Mouse (Mus musculus): Measurements from ENCODE around the gene St3gal6.
A peak's percentile ranks its signal among the peaks of the same experiment; 100 is the strongest.
"Not testable (repeated sequence)": the region's sequence is repeated elsewhere in the genome, so short reads cannot be mapped to it uniquely, and the experiment has no call there.

The St3gal6 gene

DNA sequence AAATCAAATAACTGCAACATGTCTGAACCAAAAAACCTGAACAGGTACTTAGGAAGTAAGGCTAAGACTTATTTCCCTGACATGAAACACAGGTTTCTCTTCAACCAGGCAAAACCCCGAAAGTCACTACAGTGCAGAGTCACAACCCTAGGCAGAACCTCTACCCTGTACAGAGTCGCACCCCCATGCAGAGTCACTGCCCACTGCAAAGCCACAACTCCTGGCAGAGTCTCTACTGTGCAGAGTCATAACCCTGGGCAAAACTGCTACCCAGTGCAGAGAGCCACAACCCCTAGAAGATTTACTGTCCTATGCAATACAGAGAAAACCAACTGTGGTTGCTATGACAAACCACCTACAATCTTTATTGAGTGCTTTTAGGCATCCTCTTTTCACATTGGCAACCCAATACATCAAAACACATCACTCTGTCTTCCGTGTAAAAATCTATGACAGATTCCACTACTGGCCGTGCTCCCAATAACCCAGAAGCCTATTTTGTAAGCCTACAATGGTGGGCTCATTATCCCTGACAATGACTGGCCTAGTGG, 44.1 kb downstream of the St3gal6 start:
- DNase-seq (ENCODE audit: extremely low spot score, low read depth, low spot score), result no peak

DNA sequence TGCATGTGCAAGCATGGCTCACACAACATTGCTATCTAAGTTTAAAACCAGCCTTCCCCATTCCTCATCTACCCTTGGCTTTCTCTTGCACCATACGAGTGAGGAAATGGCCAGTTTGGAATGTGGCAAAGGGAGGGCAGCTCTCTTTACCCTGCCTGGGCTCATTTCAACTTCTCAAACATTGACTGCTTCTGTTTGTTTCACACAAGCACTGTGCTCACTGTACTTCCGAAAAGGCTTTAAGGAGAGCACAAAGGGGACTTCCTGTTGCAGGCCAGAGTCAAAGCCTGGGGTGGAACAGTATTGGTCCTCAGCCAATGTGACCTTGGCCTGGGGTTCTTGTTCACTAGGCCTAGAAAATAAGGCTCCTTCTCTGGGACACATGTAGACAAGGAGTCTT, 47.7 kb downstream of the St3gal6 start:
- no peak for DNase-seq (ENCODE audit: extremely low spot score, low read depth, low spot score)

DNA sequence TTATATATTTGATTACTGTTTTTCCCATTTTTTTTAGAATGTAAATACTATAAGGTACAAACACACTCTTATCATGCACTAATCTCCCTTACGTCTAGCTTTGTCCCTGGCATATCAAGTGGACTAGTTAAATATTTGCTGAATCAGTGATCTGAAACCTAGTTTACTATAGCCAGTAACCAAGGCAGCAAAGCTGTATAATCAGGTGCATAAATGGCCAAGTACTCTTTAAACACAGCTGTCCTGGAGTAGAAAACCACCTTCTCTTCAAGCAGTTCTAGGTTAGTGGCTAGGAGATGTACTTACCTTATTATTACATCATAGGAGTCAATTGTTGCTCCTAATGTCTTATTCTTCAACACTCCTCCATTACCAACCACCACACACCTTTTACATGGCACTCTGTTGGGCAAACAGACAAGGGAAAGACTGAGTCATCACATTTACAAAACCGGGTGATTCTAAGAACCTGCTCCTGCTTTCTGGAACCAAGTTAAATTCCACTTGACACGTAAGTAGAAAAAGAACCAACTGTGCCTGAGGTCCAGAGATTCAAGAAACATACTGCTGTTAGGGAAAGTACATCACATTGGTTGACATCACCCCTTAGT, 48.4 kb downstream of the St3gal6 start:
- no peak for DNase-seq (ENCODE audit: extremely low spot score, low read depth, low spot score)

DNA sequence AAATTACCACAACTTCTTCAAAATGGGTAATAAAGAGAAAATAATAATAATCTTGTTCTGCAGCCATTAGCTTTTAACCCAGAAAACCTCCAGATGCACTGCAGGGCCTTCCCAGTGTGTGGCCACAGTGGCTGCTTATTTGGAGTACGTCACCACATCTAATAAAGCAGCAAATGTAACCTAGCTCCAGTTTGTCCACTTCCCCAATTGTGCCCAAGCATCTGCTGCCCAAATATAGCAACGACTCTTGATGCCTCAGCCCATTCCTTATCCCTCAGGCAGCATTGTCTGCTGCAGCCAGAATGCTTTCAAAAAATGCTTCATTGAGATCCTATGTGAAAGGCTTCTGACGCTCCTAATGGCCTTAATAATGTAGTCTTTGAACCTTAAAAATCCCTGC, 49.2 kb downstream of the St3gal6 start:
- DNase-seq (ENCODE audit: extremely low spot score, low read depth, low spot score), result no peak

DNA sequence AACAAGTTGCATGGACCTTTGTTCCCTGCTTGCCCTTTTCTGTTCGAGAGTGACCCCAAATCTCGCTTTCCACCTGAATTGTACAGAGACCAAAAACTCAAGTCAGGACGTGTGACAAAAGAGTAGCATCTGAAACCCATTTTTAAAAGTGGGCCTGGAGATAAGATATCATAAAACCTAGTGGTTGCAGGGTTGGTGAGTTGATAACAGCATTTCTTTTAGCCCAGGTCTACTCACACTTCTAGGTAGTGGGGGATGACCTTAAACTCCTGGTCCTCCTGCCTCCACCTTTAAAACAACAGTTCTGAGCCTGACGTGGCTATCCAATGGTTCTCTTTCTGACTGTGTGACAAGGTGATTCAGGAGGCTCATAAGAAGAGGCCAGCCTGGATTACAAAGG, 53.2 kb downstream of the St3gal6 start:
- no peak for DNase-seq (ENCODE audit: extremely low spot score, low read depth, low spot score)

DNA sequence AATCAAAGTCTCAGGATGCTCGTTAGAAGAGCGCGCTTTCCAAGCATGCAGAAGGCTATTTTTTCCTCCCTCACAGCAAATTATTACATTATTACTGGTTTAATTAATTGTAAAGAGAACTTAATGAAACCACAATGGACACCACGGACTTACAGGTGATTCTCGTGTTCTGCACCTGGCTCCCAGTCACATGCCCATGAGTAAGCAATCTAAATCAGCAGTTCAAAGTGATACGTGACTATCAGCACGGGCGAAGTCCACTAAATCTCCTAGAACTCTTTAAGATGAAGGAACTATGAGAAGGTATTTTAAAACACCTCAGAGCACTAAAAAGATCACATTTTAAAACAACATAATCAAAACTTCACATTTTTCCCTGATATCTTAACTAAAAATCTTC, 54.0 kb downstream of the St3gal6 start:
- DNase-seq (ENCODE audit: extremely low spot score, low read depth, low spot score), result no peak

DNA sequence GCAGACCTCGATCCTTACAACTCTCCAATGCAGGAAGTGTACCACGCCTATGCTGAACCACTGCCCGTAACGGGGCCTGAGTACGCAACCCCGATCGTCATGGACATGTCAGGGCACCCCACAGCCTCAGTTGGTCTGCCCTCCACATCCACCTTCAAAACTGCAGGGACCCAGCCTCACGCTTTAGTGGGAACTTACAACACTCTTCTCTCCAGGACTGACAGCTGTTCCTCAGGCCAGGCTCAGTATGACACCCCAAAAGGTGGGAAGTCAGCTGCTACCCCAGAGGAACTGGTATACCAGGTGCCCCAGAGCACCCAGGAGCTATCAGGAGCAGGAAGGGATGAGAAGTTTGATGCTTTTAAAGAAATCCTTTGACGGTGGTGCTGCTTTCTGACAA, 58.6 kb downstream of the St3gal6 start:
- no peak for DNase-seq (ENCODE audit: extremely low spot score, low read depth, low spot score)

DNA sequence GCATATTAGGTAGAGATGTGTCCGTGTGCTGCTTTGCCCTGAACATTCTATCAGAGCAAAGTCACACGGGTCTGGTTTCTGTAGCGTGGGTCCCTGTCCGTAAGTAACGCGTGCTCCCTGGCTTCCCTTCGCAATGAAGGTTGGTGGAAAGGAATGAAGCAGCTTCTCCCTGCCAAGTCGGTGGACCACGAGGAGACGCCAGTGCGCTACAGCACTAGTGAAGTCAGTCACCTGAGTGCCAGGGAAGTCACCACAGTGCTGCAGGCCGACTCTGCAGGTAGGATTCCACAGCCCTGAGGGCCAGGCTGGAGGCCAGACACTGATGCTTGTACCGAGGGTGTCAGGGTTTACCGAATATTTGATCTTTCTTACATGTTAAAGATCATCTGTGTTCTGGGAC, 60.0 kb downstream of the St3gal6 start:
- DNase-seq (ENCODE audit: extremely low spot score, low read depth, low spot score), result no peak

DNA sequence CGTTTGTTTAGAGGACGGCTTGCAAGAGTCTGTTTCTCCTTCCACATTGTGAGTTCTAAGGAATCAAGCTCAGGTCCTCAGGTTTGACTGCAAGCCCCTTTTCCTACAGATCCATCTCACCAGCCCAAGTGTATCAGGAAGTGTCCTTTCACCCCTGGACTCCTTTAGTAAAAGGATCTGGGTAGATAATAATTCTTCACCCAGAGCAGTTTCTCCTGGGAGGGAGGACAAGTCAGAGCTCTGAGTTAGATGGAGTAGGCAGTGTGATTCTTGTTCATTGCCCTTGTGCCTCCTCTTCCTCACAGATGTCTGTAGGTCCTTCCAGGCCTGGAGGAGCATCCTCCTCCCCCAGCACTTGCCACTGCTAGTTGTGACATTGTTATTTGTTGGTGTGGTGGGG, 61.5 kb downstream of the St3gal6 start:
- DNase-seq (ENCODE audit: extremely low spot score, low read depth, low spot score), result no peak

DNA sequence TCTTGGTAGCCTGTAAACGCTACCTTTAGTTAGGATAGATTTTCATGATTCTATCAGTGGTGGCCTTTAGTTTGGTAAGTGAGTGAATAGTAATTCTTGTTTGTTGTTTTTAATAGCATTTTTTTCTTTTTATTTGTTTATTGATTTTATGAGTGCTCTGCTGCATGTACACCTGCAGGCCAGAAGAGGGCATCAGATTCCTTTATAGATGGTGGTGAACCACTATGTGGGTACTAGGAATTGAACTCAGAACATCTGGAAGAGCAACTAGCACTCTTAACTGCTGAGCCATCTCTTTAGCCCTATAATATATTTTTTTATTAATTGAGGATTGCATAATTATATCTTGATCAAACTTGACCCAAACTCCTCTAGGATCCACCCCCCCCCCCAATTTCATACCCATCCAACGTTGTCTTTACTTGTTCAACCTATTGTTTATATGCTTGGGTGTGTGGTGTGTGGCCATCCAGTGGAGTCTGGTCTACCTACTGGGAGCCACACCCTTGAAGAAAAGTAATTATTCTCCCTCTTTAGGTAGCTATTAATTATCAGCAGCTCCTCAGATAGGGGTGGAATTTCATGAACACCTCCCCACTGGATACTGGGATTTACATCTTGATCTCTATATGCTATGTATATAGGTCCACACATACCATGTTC, 62.1 kb downstream of the St3gal6 start:
- DNase-seq (ENCODE audit: extremely low spot score, low read depth, low spot score), result no peak

DNA sequence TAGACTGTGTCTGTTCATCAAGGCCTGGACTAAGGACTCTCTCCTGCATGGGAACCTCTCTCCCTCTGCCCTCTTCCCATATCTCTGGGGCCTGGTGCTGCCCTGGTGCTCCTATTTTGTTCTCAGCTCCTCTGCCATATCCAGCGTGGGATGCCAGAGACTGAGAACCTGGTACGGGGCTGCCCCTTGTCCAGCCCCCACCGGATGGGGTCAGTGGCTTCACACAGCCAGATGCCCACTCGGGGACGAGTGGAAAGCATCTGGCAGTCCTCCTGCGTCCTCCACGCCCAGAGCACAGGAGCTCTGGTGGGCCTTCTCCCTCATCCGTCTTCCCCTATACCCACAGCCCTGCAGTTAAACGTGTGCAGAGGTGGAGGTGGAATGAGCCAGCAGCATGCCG, 63.7 kb downstream of the St3gal6 start:
- DNase-seq (ENCODE audit: extremely low spot score, low read depth, low spot score), result no peak

DNA sequence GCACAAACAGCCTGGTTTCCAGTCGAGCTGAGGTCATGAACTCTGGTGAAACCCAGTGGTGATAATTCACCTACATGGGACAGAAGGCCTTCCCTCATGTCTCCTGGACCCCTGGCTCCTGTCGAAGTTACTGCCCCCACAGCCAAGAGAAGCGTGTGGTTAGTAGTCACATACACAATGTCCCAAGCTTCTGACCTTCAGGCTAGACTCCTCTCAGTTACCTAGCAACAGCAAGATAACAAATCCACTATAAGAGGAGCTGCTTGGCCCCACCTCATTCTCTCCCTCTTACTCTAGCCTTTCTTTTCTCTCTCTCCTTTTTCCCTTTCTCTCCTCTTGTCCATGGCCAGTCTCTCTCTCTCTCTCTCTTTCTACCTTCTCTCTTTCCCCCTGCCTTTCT, 64.1 kb downstream of the St3gal6 start:
- not testable (repeated sequence) for DNase-seq (ENCODE audit: extremely low spot score, low read depth, low spot score)

DNA sequence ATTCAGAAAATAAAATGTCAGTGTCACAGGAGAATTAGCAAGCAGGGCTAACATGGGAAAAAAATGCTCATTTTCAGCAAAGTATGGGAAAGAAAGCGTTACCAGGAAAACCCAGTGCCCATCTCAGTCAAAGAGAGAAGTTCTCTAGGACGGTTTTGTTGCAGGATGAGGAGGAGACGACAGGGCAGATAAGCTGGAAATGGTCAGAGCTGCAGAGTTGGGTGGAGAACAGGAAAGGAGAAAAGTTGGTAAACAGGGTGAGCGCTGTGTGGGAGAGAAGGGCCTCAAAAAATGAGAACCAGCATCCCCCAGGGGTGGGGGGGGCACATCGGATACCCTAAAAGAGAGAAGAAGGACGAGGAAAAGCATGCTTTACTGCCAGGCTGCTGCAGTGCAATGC, 67.1 kb downstream of the St3gal6 start:
- DNase-seq (ENCODE audit: extremely low spot score, low read depth, low spot score), result no peak

DNA sequence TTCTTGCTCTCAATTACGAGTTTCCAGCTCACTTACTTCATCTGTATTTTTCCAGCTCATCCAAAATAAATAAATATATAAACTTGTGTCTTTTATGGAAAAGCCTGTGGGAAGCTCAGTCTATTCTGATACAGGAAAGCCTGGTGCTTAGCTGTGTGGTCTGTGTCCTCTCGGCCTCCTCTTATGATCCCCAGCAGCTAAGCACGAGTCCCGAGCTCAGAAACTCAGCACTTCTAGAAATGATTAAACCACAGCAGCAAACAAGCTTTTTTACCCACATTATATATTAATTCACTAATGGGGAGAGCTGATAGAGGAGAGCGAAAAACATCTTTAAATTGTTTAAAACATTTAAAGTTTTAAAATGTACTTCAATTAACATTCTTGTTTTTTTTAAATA, 67.6 kb downstream of the St3gal6 start:
- no peak for DNase-seq (ENCODE audit: extremely low spot score, low read depth, low spot score)

DNA sequence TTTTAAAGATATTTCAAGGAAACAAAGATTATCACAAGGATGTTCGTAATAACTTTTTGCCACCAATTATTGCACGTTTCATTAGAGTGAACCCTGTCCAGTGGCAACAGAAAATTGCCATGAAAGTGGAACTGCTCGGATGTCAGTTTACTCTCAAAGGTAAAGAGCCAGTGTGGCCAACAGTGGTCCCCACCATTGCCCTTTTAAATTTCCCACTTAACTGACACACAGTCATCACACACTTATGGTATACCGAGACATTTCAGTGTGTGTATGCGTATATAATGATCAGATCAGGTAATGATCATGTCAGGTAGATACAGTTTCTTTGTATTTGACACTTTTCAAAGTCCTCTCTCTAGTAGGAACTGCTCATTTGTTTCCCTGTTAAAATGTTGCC, 68.9 kb downstream of the St3gal6 start:
- no peak for DNase-seq (ENCODE audit: extremely low spot score, low read depth, low spot score)

DNA sequence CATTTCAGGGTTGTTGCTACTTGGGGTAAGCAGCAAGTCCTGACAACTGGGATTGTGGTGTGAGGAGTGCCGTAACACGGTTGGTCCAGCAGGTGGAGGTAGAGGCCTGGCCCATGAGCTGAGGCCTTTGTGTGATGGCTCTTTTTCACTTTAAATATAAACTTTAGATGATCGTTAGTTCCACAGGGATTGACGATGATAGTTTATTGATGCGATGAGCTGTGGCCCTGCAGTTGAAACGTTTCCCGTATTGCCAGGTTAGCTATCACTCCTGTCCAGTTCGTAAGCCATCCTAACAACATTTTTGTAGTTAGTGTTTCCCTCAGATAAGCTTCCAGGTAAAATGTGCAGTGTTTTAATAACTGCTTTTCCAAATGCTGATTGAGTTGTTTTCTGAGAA, 69.4 kb downstream of the St3gal6 start:
- peak; percentile 37 for DNase-seq (ENCODE audit: extremely low spot score, low read depth, low spot score)

DNA sequence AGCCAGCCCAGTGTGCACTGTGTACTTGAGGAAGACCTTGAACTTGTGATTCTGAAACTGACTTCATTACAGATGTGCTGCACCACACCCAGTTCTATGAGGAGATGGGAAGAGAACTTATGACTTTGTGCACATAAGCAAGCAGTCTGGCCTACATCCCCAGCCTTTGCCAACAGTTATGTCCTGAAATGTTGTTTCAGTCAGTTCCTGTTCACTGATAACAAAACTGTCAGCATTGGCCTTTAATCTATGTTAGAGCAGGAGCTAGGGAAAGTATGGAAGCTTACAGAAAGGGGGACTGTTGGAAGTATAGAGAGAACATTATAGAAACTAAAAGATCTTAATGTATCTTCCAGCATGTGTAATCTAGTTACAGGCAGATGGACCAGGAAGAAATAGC, 70.2 kb downstream of the St3gal6 start:
- DNase-seq (ENCODE audit: extremely low spot score, low read depth, low spot score), result no peak

DNA sequence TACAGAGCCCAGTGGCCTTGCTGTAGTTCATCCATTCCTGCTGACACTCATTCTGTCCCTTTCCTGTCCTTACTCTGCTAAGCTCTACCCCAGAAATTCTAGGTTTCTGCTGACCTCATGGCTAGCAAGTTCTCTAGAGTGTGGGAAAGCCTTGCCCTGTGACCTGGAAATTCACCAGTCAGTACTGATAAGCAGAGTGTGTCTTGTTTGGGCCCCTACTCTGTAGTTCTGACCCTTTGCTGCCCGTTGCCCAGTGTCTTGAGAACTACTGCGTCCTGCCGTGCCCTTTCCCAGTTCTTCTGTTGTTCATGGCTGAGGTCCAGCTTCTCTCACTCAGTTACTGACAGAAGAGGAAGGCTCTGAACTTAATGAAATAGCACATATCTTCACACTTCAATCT, 70.9 kb downstream of the St3gal6 start:
- DNase-seq (ENCODE audit: extremely low spot score, low read depth, low spot score), result no peak

DNA sequence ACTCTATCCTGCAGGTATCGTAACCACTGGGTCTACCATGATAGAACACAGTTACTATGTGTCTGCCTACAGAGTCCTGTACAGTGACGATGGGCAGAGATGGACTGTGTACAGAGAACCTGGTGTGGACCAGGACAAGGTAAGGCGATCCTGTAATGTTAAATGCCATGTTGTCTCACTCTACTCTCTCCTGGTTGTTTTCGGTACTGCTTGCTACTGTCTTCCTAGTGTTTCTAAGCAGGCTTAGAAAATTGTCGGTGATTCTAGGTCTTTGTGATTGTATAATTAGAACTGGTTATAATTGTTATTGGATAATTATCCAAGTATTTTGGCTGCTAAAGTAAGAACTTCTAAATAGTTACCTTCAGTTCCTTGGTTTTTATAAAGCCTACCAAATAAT, 72.4 kb downstream of the St3gal6 start:
- DNase-seq (ENCODE audit: extremely low spot score, low read depth, low spot score), result no peak

DNA sequence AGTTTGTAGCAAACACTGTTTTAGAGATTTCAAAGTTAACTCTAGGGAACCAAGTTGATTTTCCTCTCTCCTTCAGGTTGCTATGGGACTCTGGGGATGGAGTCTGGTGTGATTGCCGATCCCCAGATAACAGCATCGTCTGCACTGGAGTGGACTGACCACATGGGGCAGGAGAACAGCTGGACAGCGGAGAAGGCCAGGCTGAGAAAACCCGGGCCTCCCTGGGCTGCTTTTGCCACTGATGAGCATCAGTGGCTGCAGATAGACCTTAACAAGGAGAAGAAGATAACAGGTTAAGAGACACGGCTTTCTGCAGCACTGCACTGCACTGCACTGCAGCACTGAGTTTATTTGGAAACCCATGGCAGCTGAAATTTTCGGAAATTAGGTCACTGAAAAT, 73.4 kb downstream of the St3gal6 start:
- no peak for DNase-seq (ENCODE audit: extremely low spot score, low read depth, low spot score)

DNA sequence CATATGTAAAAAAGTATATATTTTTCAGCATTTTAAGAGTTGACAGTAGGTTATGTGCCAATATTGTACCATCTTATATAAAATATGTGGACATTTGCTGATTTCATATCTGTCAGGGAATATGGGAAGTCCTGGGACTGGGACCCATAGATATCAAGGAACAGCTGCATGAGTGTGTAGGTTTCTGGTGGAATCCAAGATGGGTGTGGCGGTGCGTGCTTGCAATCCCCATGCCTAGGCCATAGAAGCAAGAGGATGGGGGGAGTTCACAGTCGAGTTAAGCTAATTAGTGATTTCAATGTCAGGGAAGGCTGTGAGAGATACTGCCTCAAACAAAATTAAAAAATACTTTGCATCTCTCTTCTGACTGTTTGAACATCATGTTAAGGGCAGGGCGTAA, 75.0 kb downstream of the St3gal6 start:
- DNase-seq (ENCODE audit: extremely low spot score, low read depth, low spot score), result no peak

DNA sequence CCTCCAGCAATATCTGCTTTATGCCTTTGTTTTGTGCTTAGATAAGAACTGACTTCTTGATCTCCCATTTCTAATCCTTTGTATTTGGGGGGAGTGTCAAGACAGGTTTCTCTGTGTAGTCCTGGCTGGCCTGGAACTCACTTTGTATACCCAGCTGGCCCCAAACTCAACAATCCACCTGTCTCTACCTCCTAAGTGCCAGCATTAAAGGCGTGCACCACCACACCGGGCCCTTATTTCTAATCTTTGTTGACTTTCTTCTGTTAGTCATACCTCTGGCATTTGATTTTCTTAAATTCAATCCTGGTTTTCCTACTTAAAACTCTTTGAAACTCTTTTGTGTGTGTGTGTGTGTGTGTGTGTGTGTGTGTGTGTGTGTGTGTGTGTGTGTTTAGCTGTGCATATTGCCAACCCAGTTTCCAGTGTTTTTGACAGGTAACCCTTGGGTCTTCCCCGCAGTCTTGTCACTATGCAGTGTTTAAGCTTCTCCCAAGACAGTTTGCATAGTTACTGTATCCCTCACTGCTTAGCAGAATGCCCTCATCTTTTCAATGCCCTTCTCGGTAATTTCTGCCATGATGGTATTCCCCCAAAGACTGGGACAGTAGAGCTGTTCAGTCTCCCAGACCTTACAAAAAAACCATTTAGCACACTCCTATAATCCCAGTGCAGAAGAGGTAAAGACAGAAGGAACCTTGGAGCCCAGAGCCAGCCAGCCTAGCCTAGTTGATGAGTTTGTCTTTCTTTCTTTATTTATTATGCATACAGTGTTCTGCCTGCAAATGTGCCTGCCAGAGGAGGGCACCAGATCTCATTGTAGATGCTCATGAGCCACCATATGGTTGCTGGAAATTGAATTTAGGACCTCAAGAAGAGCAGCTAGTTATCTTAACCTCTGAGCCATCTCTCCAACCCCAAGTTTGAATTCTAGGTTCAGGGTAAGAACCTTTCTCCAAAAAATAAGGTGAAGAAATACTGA, 77.5 kb downstream of the St3gal6 start:
- DNase-seq (ENCODE audit: extremely low spot score, low read depth, low spot score), result no peak

Measured in hindlimb bud, embryonic 11.5 days (tissue).